Mouse (Mus musculus) heart, adult 2 months (tissue): ENCODE results near the gene Agbl3. TPM values are rescaled to one million over a fixed set of nuclear protein-coding genes. Genes with fewer than 3 reads are reported as not detected.

Source experiments
- DNase-seq, 2 experiments: peaks; one replicate each; pipeline ENCODE4 v3.0.0; 2021
- H3K27ac ChIP-seq: fragments of 200-600 bp; 2 replicates; pipeline ENCODE4 v1.8.1; 2022
- H3K27me3 ChIP-seq: fragments of 200-500 bp; 2 replicates; pipeline ENCODE4 v1.6.1; 2012; ENCODE audit warnings: mild to moderate bottlenecking, low read length, inconsistent platforms, mixed read lengths; ENCODE audit not compliant: control insufficient read depth, insufficient read depth
- H3K36me3 ChIP-seq: fragments of 200-500 bp; 2 replicates; pipeline ENCODE4 v1.6.1; 2012; ENCODE audit warnings: low read length, inconsistent platforms; ENCODE audit not compliant: control insufficient read depth, insufficient read depth
- H3K4me1 ChIP-seq: fragments of 200-500 bp; 2 replicates; pipeline ENCODE4 v1.6.1; 2011; ENCODE audit warnings: low read length; ENCODE audit not compliant: control insufficient read depth, insufficient read depth
- H3K4me3 ChIP-seq: fragments of 200-600 bp; 2 replicates; pipeline ENCODE4 v1.8.1; 2022
- H3K79me2 ChIP-seq: fragments of 200-500 bp; replicated peaks from 2 replicates; pipeline ENCODE4 v1.6.1; 2012; ENCODE audit warnings: mild to moderate bottlenecking, inconsistent platforms, low read length, moderate library complexity, mixed read lengths; ENCODE audit not compliant: control insufficient read depth, insufficient read depth
- H3K9ac ChIP-seq: fragments of 200-500 bp; 2 replicates; pipeline ENCODE4 v1.6.1; 2012; ENCODE audit warnings: low read depth, mild to moderate bottlenecking, control low read depth, inconsistent platforms, low read length, mixed read lengths
- CTCF ChIP-seq: fragments of 200-600 bp; IDR thresholded peaks from 2 replicates; pipeline ENCODE4 v1.8.1; 2022; ENCODE audit warnings: antibody characterized with exemption, mild to moderate bottlenecking, moderate library complexity
- EP300 ChIP-seq: fragments of 200-500 bp; IDR thresholded peaks from 2 replicates; pipeline ENCODE4 v1.6.1; 2011; ENCODE audit warnings: low read depth, low read length, control low read depth; ENCODE audit not compliant: insufficient read depth
- POLR2A ChIP-seq: fragments of 200-500 bp; IDR thresholded peaks from 2 replicates; pipeline ENCODE4 v1.6.1; 2011; ENCODE audit warnings: mild to moderate bottlenecking, low read depth, low read length, control low read depth; ENCODE audit not compliant: insufficient read depth
- WGBS: fragments of 180-500 bp; shearing (Covaris S2); methylation state at CpG from one replicate; pipeline ENCODE4 v1.1.7; 2018; 5-methylcytosine and 5-hydroxymethylcytosine counted together
- intact Hi-C: fragments of 180-260 bp; cut with DNase I; formaldehyde crosslinking; loops from one replicate; pipeline ENCODE4 v1.15.1; 2025
- polyA plus RNA-seq: library from polyadenylated mRNA; depleted of rRNA; stranded (reverse); fragments of >200 nt; gene quantifications from 2 replicates; pipeline ENCODE4 v1.2.3, GENCODE M21; 2012
- total RNA-seq, 2 experiments: library from RNA; stranded (reverse); gene quantifications; 2 replicates each; pipeline ENCODE4 v1.2.3; 2021

Agbl3 gene
- total and polyA plus RNA-seq, 3 experiments: 2.5 to 3.7 (median 2.6) TPM

DNA sequence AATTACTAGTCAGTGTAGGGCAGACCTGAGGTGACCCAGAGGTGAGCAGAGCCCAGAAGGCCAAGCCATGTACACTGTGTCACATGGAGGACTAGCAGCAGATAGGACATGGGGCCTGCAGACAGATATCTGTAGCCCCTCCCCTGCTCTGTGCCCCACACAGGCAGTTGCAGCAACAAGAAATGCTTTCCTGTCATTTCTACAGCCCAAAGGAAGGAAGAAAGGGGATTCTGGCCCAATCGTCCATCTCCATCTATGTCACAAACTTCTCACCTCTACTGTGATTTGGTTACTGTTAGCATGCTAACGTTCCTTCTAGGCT, 96.6 kb downstream of the Agbl3 start:
- Histone ChIP-seq H3K27ac (peak overlapping the region; percentile 99), H3K27me3 (no peaks in the 10 kb centered on the region), H3K4me3 (peak overlapping the region; percentile 63; the same call in 1 of the 2 replicates), H3K79me2 (no peaks in the 10 kb centered on the region), H3K9ac (no peak overlapping the region), H3K4me1 (peaks cover 33% of the 10 kb centered on the region), H3K36me3 (peaks cover 9% of the 10 kb centered on the region)
- WGBS: 27% methylated on average over 2 of the region's 2 CpGs
- DNase-seq: peak in 1 of 2 experiments; percentile 33
- intact Hi-C loops: loop anchor here (2.0 to 5.0 kb wide), 2 partner anchors 14 to 264 kb away; partner anchors contain the start of gene Tmem140
- no peak for TF ChIP-seq POLR2A

DNA sequence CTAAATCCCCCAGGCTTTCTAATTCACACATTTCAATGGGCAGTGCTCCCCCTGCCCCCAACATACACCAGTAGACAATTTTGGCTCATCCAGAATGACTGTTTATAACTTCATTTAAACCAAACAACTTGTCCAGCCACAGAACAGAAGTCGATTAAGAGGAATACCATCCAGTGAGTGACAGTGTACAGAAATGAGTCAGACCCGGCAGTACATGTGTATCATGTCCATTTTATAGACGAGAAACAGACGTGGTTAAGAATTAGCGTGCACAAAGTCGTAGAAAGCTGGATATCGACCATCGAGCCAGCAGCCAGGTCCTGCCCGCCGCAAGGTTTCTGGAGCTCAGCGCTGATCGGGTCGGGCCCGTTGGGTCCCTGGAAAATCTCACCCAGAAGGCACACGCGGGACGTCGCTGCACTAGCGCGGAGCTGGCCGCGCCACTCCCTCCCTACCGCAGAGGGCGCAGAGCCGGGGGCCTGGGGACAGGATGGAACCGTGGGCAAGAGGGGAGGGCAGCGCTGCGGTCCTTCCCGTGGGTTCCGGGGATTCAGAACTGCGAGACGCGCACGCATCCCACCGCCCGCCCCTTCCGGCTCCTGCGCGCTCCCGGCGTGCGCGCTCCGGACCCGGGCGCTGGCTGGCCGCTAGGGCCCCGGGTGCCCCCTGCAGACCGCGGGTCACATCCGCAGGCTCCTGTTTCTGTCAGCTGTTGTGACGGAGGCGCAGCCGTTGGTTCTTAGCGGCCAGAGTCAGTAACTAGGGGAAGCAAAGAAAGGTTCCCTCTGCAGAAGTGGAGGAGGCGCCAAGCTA, 97.5 kb downstream of the Agbl3 start, which contains the start of gene Cyren:
Cyren (minus strand) TSS at position 552 of the 813 bp plus-strand sequence.
- peak within 1 kb of the TSS; percentile 83 for H3K9ac ChIP-seq
- peak within 1 kb of the TSS; percentile 63 for H3K4me3 ChIP-seq
- H3K27me3 ChIP-seq: no peaks in the 10 kb centered on the region
- H3K27ac ChIP-seq: peak within 1 kb of the TSS; percentile 99
- H3K36me3 ChIP-seq: peaks cover 9% of the 10 kb centered on the region
- WGBS: under 1% methylated on average over 56 of the region's 56 CpGs
- H3K79me2 ChIP-seq: no peaks in the 10 kb centered on the region
- intact Hi-C loops: loop anchor here (2.0 to 5.0 kb wide), 4 partner anchors 15 to 265 kb away; partner anchors contain the start of genes Agbl3 and Tmem140
- DNase-seq: peak; percentile 96 to 98
- peaks cover 27% of the 10 kb centered on the region for H3K4me1 ChIP-seq
- TF ChIP-seq CTCF (peak; percentile 90), POLR2A (peak; percentile 89), EP300 (peak; percentile 54)

DNA sequence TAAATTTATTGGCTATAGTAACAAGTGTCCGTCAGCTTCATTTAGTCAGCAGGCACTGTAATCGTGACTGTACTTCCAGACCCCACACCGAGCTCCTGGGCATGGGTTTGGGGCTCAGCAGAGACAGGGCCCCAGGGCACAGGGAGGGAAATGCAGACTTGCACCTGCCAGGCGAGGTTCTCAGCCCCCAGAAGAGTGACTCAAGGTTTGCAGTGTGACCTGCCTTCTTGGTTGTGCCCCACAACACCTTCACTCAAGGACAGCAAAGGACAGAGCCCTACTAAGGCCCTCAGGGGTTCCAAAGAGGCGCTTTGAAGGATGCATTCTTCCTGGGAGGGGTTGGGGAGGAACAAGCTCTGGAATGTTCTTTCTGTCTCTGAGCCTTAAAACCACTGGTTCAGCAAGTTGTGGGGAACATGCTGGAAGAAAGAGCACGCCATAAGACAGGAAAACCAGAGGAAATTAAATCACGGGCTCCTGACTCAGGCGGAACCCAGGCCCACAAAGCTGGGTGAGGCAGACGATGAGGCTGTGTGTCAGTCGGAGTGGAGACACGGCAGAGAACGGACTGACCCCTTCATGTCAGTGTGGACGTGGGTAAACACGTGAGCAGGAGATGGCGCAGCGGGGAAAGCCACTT, 99.0 kb downstream of the Agbl3 start:
- intact Hi-C loops: loop anchor here (2.0 to 5.0 kb wide), 3 partner anchors 28 to 267 kb away; partner anchors contain the start of gene Agbl3
- H3K27me3 ChIP-seq: no peaks in the 10 kb centered on the region
- no peaks in the 10 kb centered on the region for H3K79me2 ChIP-seq
- no peak for DNase-seq
- peaks cover 18% of the 10 kb centered on the region for H3K4me1 ChIP-seq
- no peak overlapping the region for H3K27ac ChIP-seq
- H3K9ac ChIP-seq: no peak overlapping the region
- H3K36me3 ChIP-seq: no peaks in the 10 kb centered on the region
- TF ChIP-seq CTCF: no peak
- TF ChIP-seq EP300: no peak
- no peak for TF ChIP-seq POLR2A
- WGBS: 88% methylated on average over 16 of the region's 16 CpGs
- H3K4me3 ChIP-seq: no peak overlapping the region

DNA sequence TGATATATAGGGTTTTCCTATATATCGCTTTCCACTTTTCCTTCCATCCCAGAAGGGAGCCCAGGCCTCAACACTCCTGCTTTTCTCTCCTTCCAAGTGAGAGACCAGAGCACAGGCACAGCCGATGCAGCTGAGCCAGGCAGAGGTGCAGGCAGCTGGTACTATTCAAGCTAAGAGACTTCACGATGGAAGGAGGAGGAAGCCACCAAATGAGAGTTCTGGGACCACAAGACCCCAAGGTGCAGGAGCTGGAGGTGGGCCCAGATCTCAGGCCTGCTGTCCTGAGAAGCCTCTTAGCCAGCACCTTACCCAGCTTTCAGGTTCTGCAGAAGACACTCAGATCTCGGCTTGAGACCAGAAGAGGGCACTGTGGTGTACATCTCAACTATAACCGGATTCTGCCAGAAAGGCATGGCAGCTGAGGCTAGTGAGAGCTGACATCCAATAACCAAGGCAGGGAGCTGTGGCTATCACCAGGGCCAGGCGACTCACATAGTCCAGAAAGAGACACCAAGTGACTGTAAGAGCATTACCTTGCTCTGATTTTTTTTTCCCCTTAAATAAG, 99.8 kb downstream of the Agbl3 start:
- no peak overlapping the region for H3K27ac ChIP-seq
- DNase-seq: peak; percentile 47 to 57
- no peak overlapping the region for H3K4me3 ChIP-seq
- TF ChIP-seq POLR2A: no peak
- peak; percentile 64 for TF ChIP-seq CTCF
- 56% methylated on average over 6 of the region's 6 CpGs for WGBS
- no peaks in the 10 kb centered on the region for H3K79me2 ChIP-seq
- H3K9ac ChIP-seq: no peak overlapping the region
- intact Hi-C loops: loop anchor here (2.0 to 5.0 kb wide), 4 partner anchors 27 to 268 kb away; partner anchors contain the start of gene Agbl3
- no peaks in the 10 kb centered on the region for H3K36me3 ChIP-seq
- no peaks in the 10 kb centered on the region for H3K27me3 ChIP-seq
- H3K4me1 ChIP-seq: peaks cover 15% of the 10 kb centered on the region

DNA sequence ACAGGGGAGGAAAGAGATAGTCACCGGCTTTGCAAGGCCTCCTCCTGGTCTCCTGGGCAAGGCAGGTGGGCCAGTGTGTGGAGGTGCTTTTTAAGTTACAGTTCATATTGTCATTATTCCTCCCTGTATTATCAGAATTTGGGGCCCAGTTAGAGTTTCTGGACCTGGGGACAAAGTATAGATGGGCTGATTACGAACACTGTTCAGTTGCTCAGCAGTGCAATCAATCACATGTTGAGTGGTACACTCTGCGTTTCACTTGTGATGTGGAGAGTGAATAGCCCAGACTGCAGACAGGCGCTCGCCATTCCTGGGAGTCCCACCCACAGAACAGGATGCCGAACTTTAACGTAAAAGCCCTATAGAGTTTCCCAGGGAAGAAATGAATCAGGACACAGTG, 104.5 kb downstream of the Agbl3 start:
- DNase-seq: no peak
- intact Hi-C loops: loop anchor here (5.0 kb wide), 1 partner anchor 43 kb away; no protein-coding TSS in a partner anchor
- Histone ChIP-seq H3K36me3 (no peaks in the 10 kb centered on the region), H3K27ac (no peak overlapping the region), H3K9ac (no peak overlapping the region), H3K4me1 (no peaks in the 10 kb centered on the region), H3K27me3 (no peaks in the 10 kb centered on the region), H3K4me3 (no peak overlapping the region), H3K79me2 (no peaks in the 10 kb centered on the region)
- TF ChIP-seq EP300 (no peak), CTCF (no peak), POLR2A (no peak)
- WGBS: 90% methylated on average over 7 of the region's 7 CpGs
